Mouse (Mus musculus): ENCODE measurements around the gene Hacd2. TPM values are rescaled to one million over a fixed set of nuclear protein-coding genes. Genes with fewer than 3 reads are reported as not detected.

Gene Hacd2
- polyA plus RNA-seq, 1 experiment from 2014 or later: 25.2 TPM

DNA sequence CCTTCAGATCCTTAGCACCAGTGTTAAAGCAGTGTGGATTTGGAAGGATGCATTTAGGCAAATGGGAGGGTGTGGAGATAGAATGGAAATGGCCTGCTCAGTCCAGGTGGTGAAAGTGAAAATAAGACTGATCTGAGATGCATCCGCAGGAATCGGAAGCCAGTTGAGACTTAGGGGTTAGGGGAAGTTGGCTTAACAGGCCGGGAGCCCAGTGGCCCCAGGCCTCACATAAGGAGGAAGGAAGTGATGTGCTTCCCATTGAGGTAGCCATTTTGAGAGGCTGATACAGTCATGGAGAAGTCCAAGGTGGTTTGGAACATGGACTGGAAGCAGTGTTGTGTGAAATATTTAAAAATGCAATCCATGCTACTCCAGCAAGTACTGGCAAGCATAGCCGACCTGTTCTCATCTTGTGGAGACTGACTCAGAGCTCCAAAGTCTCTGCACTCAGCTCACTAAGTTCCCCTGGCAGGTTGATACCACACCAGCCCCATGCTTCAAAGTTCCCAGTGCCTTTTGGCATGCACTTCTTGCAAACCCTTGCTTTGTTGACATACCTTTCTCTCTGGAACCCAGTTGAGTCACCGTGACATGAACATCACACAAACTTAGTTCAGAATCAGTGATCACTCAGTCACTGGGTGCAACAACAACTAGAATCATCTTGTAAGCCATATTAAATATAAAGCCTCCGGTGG lies 25.2 kb downstream of the Hacd2 start:
- 88% methylated on average over 6 of the region's 6 CpGs for WGBS
- DNase-seq (ENCODE audit: low spot score) (no peak), ATAC-seq (replicated peaks; ENCODE audit: insufficient number of reproducible peaks, low FRiP score, low TSS enrichment, low read depth) (no peak)
- H3K36me3 ChIP-seq (replicated peaks; ENCODE audit: control insufficient read depth, insufficient read depth, low read depth, low read length): no peaks in the 10 kb centered on the region
- no peaks in the 10 kb centered on the region for H3K4me1 ChIP-seq (ENCODE audit: control insufficient read depth, insufficient read depth, low read length)
- H3K9me3 ChIP-seq (replicated peaks; ENCODE audit: control insufficient read depth, low read length): no peaks in the 10 kb centered on the region
- H3K4me2 ChIP-seq (ENCODE audit: low read depth, low read length): no peak overlapping the region
- no peaks in the 10 kb centered on the region for H3K27me3 ChIP-seq (ENCODE audit: control insufficient read depth, insufficient read depth, low read length)
- no peak overlapping the region for H3K27ac ChIP-seq (replicated peaks; ENCODE audit: low read depth, low read length)
- no peak overlapping the region for H3K4me3 ChIP-seq (ENCODE audit: low read depth, low read length)
- no peak overlapping the region for H3K9ac ChIP-seq (replicated peaks; ENCODE audit: low read length)

DNA sequence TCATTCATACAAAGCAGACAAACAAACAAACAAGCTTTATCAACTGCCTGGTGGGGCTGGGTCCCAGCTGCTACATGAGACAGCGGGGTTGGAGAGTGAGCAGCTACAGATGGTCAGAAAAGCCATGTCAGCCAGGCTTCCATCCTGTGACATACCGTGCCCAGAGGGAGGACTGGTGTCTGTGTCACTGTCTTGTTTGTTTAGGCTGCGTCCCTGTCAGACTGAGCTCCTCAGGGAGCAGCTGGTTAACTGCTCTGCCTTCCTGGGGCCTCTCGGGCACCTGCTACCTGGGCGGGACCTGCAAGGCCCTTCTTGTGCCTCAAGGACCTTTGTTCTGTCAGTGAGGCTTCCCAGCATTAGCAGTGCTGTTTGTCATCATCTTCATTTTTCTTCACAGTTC lies 28.8 kb downstream of the Hacd2 start:
- 56% methylated on average over 5 of the region's 5 CpGs for WGBS
- no peak overlapping the region for H3K9ac ChIP-seq (replicated peaks; ENCODE audit: low read length)
- H3K4me2 ChIP-seq (ENCODE audit: low read depth, low read length): no peak overlapping the region
- H3K9me3 ChIP-seq (replicated peaks; ENCODE audit: control insufficient read depth, low read length): no peaks in the 10 kb centered on the region
- no peak for DNase-seq (ENCODE audit: low spot score)
- no peak overlapping the region for H3K4me3 ChIP-seq (ENCODE audit: low read depth, low read length)
- H3K4me1 ChIP-seq (ENCODE audit: control insufficient read depth, insufficient read depth, low read length): no peaks in the 10 kb centered on the region
- H3K36me3 ChIP-seq (replicated peaks; ENCODE audit: control insufficient read depth, insufficient read depth, low read depth, low read length): no peaks in the 10 kb centered on the region
- ATAC-seq (replicated peaks; ENCODE audit: insufficient number of reproducible peaks, low FRiP score, low TSS enrichment, low read depth): no peak
- no peak overlapping the region for H3K27ac ChIP-seq (replicated peaks; ENCODE audit: low read depth, low read length)
- no peaks in the 10 kb centered on the region for H3K27me3 ChIP-seq (ENCODE audit: control insufficient read depth, insufficient read depth, low read length)

DNA sequence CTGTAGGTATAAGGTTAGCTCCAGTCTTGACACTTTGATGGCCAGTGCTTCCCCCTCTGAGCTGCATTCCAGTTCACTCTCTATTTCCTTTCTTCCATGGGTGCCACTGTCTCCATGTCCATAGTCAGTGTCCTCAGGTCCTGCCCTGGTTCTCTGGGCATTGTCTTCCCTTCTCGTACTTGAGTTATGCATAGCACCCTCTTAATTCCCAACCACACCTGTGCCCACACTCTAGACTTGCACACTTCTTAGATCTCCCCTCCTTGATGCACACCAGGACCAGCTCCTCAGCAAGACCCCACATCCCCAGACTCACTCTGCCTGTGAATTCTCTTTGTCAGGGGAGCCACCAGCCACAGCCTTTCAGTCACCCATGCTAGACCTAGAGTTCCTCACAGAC lies 30.0 kb downstream of the Hacd2 start:
- H3K27ac ChIP-seq (replicated peaks; ENCODE audit: low read depth, low read length): no peak overlapping the region
- H3K4me2 ChIP-seq (ENCODE audit: low read depth, low read length): no peak overlapping the region
- no peak overlapping the region for H3K9ac ChIP-seq (replicated peaks; ENCODE audit: low read length)
- 77% methylated on average over 1 of the region's 1 CpGs for WGBS
- DNase-seq (ENCODE audit: low spot score) (no peak), ATAC-seq (replicated peaks; ENCODE audit: insufficient number of reproducible peaks, low FRiP score, low TSS enrichment, low read depth) (no peak)
- H3K4me1 ChIP-seq (ENCODE audit: control insufficient read depth, insufficient read depth, low read length): no peaks in the 10 kb centered on the region
- no peak overlapping the region for H3K4me3 ChIP-seq (ENCODE audit: low read depth, low read length)
- no peaks in the 10 kb centered on the region for H3K9me3 ChIP-seq (replicated peaks; ENCODE audit: control insufficient read depth, low read length)
- no peaks in the 10 kb centered on the region for H3K36me3 ChIP-seq (replicated peaks; ENCODE audit: control insufficient read depth, insufficient read depth, low read depth, low read length)
- no peaks in the 10 kb centered on the region for H3K27me3 ChIP-seq (ENCODE audit: control insufficient read depth, insufficient read depth, low read length)

DNA sequence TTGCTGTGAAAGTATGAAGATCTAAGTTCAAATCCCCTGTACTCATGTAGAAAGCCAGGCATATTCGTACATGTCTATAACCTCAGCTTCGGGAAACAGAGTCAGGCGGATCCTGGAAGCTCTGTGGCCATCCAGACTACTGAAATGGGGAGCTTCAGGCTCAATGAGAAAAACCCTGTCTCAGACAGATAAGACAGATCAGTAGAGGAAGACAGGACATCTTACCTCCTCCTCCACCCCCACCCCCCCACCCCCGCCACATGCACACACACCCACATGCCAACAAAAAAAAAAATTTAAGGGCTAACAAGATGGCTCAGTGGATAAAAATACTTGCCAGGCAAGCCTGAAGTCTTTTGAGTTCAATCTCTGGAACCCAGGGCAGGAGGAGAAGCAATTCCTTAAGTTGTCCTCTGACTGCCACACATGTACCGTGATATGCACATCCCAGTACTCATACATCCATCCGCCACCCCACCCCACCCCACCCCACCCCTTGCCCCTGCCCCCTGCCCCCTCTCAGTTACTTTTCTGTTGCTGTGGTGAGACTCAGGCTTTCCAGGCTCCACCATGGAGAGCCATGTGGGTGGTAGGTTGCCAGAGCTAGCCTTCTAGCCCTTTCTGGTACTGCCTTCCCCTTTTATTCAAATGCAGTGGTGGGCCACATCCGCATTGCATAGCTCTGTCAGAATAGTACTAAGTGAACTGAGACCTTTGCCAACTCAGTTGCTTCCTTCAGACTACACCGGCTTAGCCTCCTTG lies 32.4 kb downstream of the Hacd2 start:
- DNase-seq (ENCODE audit: low spot score) (no peak), ATAC-seq (replicated peaks; ENCODE audit: insufficient number of reproducible peaks, low FRiP score, low TSS enrichment, low read depth) (no peak)
- Histone ChIP-seq H3K9ac (replicated peaks; ENCODE audit: low read length) (no peak overlapping the region), H3K4me3 (ENCODE audit: low read depth, low read length) (no peak overlapping the region), H3K4me2 (ENCODE audit: low read depth, low read length) (no peak overlapping the region), H3K4me1 (ENCODE audit: control insufficient read depth, insufficient read depth, low read length) (no peaks in the 10 kb centered on the region), H3K36me3 (replicated peaks; ENCODE audit: control insufficient read depth, insufficient read depth, low read depth, low read length) (no peaks in the 10 kb centered on the region), H3K9me3 (replicated peaks; ENCODE audit: control insufficient read depth, low read length) (no peaks in the 10 kb centered on the region), H3K27me3 (ENCODE audit: control insufficient read depth, insufficient read depth, low read length) (no peaks in the 10 kb centered on the region), H3K27ac (replicated peaks; ENCODE audit: low read depth, low read length) (no peak overlapping the region)
- 93% methylated on average over 8 of the region's 8 CpGs for WGBS

DNA sequence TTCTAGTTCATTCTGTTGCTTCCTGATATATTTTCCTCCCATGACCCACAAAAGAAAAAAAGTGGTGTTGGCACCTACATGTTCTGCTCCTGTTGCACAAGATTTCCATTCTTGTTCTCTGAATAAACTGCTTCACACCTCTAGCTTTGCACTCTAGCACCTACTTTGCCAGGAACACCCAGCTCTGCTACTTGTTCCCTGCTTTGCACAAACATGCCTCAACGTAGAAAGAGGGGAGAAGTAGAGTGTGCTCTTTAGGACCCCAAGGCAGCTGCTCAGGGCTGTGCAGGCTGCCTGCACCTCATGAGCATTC lies 32.9 kb downstream of the Hacd2 start:
- Histone ChIP-seq H3K27ac (replicated peaks; ENCODE audit: low read depth, low read length) (no peak overlapping the region), H3K9ac (replicated peaks; ENCODE audit: low read length) (no peak overlapping the region), H3K9me3 (replicated peaks; ENCODE audit: control insufficient read depth, low read length) (no peaks in the 10 kb centered on the region), H3K36me3 (replicated peaks; ENCODE audit: control insufficient read depth, insufficient read depth, low read depth, low read length) (no peaks in the 10 kb centered on the region), H3K4me1 (ENCODE audit: control insufficient read depth, insufficient read depth, low read length) (no peaks in the 10 kb centered on the region), H3K4me2 (ENCODE audit: low read depth, low read length) (no peak overlapping the region), H3K4me3 (ENCODE audit: low read depth, low read length) (no peak overlapping the region), H3K27me3 (ENCODE audit: control insufficient read depth, insufficient read depth, low read length) (no peaks in the 10 kb centered on the region)
- WGBS: 84% methylated on average over 1 of the region's 1 CpGs
- DNase-seq (ENCODE audit: low spot score) (no peak), ATAC-seq (replicated peaks; ENCODE audit: insufficient number of reproducible peaks, low FRiP score, low TSS enrichment, low read depth) (no peak)

DNA sequence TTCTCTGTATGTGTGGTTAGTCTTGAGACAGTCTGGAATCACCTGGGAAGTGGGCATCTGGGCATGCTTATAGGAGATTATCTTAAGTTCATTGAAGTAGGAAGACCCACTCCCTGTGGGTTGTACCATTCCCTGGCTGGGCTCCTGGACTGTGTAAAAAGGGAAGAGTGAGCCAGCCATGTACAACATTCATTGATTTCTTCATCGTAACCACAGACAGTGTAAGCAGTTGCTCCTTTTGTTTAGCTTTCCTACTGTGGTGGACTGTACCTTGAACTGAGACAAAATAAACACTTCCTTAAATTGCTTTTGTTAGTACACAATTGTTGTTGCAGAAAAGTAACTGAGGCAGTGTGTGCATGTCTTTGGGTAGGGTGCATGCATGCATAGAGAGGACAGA lies 33.6 kb downstream of the Hacd2 start:
- ATAC-seq (replicated peaks; ENCODE audit: insufficient number of reproducible peaks, low FRiP score, low TSS enrichment, low read depth): no peak
- WGBS: 94% methylated on average over 1 of the region's 1 CpGs

DNA sequence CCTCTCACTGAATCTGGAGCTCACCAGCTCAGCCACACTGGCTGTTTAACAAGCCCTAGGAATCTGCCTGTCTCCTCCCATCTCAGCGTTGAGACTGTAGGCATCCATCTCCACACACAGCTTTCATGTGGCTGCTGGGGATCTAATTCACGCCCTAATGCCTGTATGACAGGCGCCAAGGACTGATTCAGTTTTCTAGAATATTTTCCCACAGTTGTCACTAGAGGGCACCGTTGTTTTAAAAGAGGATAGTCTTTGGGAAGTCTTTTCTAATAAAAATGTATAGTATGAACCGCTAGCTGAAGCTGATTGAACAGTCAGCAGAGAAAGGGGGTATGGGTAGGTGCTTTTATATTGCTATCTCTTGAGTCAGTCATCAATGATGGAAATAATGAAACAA lies 34.1 kb downstream of the Hacd2 start:
- no peak for ATAC-seq (replicated peaks; ENCODE audit: insufficient number of reproducible peaks, low FRiP score, low TSS enrichment, low read depth)
- 22% methylated on average over 5 of the region's 5 CpGs for WGBS
- H3K4me3 ChIP-seq (ENCODE audit: low read depth, low read length): no peak overlapping the region
- no peak overlapping the region for H3K27ac ChIP-seq (replicated peaks; ENCODE audit: low read depth, low read length)
- H3K4me1 ChIP-seq (ENCODE audit: control insufficient read depth, insufficient read depth, low read length): no peaks in the 10 kb centered on the region
- no peaks in the 10 kb centered on the region for H3K9me3 ChIP-seq (replicated peaks; ENCODE audit: control insufficient read depth, low read length)
- no peak overlapping the region for H3K4me2 ChIP-seq (ENCODE audit: low read depth, low read length)
- H3K9ac ChIP-seq (replicated peaks; ENCODE audit: low read length): no peak overlapping the region
- no peaks in the 10 kb centered on the region for H3K36me3 ChIP-seq (replicated peaks; ENCODE audit: control insufficient read depth, insufficient read depth, low read depth, low read length)
- no peaks in the 10 kb centered on the region for H3K27me3 ChIP-seq (ENCODE audit: control insufficient read depth, insufficient read depth, low read length)
- peak; percentile 80 for DNase-seq (ENCODE audit: low spot score)

More for the DNA sequence above, 33.6 kb downstream of the Hacd2 start:
- DNase-seq (ENCODE audit: low spot score): no peak
- no peaks in the 10 kb centered on the region for H3K9me3 ChIP-seq (replicated peaks; ENCODE audit: control insufficient read depth, low read length)
- no peaks in the 10 kb centered on the region for H3K36me3 ChIP-seq (replicated peaks; ENCODE audit: control insufficient read depth, insufficient read depth, low read depth, low read length)
- no peak overlapping the region for H3K4me2 ChIP-seq (ENCODE audit: low read depth, low read length)
- H3K27ac ChIP-seq (replicated peaks; ENCODE audit: low read depth, low read length): no peak overlapping the region
- H3K27me3 ChIP-seq (ENCODE audit: control insufficient read depth, insufficient read depth, low read length): no peaks in the 10 kb centered on the region
- H3K4me1 ChIP-seq (ENCODE audit: control insufficient read depth, insufficient read depth, low read length): no peaks in the 10 kb centered on the region
- no peak overlapping the region for H3K4me3 ChIP-seq (ENCODE audit: low read depth, low read length)
- H3K9ac ChIP-seq (replicated peaks; ENCODE audit: low read length): no peak overlapping the region

DNA sequence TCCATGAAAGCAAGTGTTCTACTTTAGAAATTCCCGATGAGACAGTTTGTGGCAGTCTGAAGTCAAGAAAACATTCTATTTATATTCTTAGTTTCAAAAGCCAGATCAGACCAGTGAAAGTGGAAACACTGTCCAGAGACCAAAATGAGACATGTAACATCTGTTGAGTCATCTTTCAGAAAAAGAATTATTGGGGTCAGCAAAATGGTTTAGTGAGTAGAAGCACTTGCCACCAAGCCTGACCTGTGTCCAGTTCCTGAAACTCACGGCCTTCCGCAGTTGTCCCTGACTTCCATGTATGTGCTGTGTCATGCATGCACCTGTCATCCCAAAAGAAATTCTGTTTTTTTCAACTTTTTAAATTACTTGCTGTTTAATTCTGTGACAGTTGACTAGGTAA lies 34.6 kb downstream of the Hacd2 start:
- no peaks in the 10 kb centered on the region for H3K36me3 ChIP-seq (replicated peaks; ENCODE audit: control insufficient read depth, insufficient read depth, low read depth, low read length)

More for the DNA sequence above, 34.6 kb downstream of the Hacd2 start:
- no peaks in the 10 kb centered on the region for H3K9me3 ChIP-seq (replicated peaks; ENCODE audit: control insufficient read depth, low read length)
- no peak overlapping the region for H3K4me2 ChIP-seq (ENCODE audit: low read depth, low read length)
- no peak overlapping the region for H3K4me3 ChIP-seq (ENCODE audit: low read depth, low read length)
- H3K27ac ChIP-seq (replicated peaks; ENCODE audit: low read depth, low read length): no peak overlapping the region
- DNase-seq (ENCODE audit: low spot score): no peak
- H3K27me3 ChIP-seq (ENCODE audit: control insufficient read depth, insufficient read depth, low read length): no peaks in the 10 kb centered on the region
- no peaks in the 10 kb centered on the region for H3K4me1 ChIP-seq (ENCODE audit: control insufficient read depth, insufficient read depth, low read length)
- H3K9ac ChIP-seq (replicated peaks; ENCODE audit: low read length): no peak overlapping the region
- 91% methylated on average over 3 of the region's 3 CpGs for WGBS
- no peak for ATAC-seq (replicated peaks; ENCODE audit: insufficient number of reproducible peaks, low FRiP score, low TSS enrichment, low read depth)
